Mouse (Mus musculus): ENCODE results near the gene Olfr743. TPM values are rescaled to one million over a fixed set of nuclear protein-coding genes. Genes with fewer than 3 reads are reported as not detected.
"Not testable (repeated sequence)": the region's sequence is repeated elsewhere in the genome, so short reads cannot be mapped to it uniquely, and the experiment has no call there.

Olfr743 gene
- polyA plus RNA-seq (2015; fragmentation: Nextera tagmentation; extraction: Ambion mirVana): not detected in 2 replicates

DNA sequence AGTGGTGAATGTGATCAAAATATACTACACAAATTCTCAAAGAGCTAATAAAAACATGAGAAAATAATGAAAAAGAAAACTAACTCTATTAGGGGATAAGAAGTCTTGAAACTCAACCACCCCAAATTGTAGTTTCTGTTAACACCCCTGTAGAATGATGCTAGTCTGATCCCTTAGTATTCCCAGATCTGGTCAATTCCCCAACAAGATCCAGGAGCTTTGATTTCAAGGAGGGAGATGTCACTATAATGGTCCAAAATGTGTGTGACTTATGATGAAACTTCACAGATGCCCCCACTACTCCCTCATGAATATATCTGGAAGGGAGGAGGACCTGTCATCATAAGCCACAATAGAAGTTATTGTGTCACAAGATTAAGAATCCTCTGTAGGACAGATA is at the start of gene Olfr743:
Gene Olfr743 (plus strand): TSS at position 301 of the 400 bp plus-strand sequence.
- ATAC-seq: no peak
- Histone ChIP-seq H3K4me2 (replicated peaks) (no peak within 1 kb of the TSS), H3K4me3 (replicated peaks) (no peak within 1 kb of the TSS), H3K36me3 (no peaks in the 10 kb centered on the region), H3K4me1 (replicated peaks) (no peaks in the 10 kb centered on the region), H3K27me3 (no peaks in the 10 kb centered on the region), H3K27ac (no peak within 1 kb of the TSS), H3K9ac (replicated peaks) (no peak within 1 kb of the TSS), H3K9me3 (no peaks in the 10 kb centered on the region; the same call in none of the 2 replicates)

DNA sequence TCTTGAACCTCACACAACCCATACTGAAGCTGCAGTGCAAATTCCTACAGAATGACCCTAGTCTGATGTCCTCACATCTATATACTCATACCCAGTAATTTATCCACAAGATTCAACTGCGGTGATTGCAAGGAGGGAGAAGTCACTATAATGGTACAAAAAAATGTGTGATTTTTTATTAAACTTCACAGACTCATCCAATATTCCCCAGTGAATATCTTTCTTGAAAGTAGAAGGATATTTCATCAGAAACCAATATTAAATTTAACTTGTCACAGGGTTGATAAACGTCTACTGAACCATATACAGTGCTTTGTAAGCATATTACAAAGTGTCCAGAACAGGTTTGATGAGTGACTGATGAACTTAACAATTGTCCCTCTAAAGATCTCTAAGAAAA is 49.2 kb upstream of the Olfr743 start, which contains the start of gene Olfr741:
Gene Olfr741 (plus strand): TSS at position 301 of the 400 bp plus-strand sequence.
- Histone ChIP-seq H3K36me3 (no peaks in the 10 kb centered on the region), H3K27ac (no peak within 1 kb of the TSS), H3K9ac (replicated peaks) (no peak within 1 kb of the TSS), H3K4me3 (replicated peaks) (no peak within 1 kb of the TSS), H3K4me2 (replicated peaks) (no peak within 1 kb of the TSS), H3K9me3 (no peaks in the 10 kb centered on the region), H3K27me3 (no peaks in the 10 kb centered on the region), H3K4me1 (replicated peaks) (no peaks in the 10 kb centered on the region)
- ATAC-seq: no peak
- 77% methylated on average over 2 of the region's 2 CpGs for WGBS

GRCm38 (mm10) chr14:50478406-50478805 is 43.2 kb upstream of the Olfr743 start:
- Histone ChIP-seq H3K27me3 (no peaks in the 10 kb centered on the region), H3K9me3 (0 out of 2 replicates have a peak, but pooled peaks cover 2% of the 10 kb centered on the region), H3K4me2 (replicated peaks) (no peak overlapping the region), H3K4me3 (replicated peaks) (no peak overlapping the region), H3K36me3 (no peaks in the 10 kb centered on the region), H3K9ac (replicated peaks) (no peak overlapping the region), H3K27ac (no peak overlapping the region), H3K4me1 (replicated peaks) (no peaks in the 10 kb centered on the region)
- ATAC-seq: no peak
- WGBS: 77% methylated on average over 2 of the region's 2 CpGs

DNA sequence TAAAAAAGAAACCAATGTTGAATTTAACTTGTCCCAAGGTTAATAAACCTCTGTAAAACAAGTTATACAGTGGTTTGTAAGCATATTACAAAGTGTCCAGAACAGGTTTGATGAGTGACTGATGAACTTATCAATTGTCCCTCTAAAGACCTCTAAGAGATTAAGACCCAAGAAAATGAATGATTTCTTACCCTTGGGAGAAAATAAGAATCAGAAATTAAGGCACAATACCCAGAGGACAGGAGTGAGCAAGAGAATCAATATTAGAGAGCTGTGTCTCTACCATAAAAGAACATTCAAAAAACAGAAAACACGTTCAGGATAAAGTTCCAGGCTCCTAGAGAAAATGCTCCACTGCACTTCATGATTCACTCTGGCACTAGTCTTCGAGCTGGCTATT is 18.3 kb upstream of the Olfr743 start, which contains the start of gene Olfr742:
Gene Olfr742 (plus strand): TSS at position 301 of the 400 bp plus-strand sequence.
- Histone ChIP-seq H3K27ac (no peak within 1 kb of the TSS), H3K9ac (replicated peaks) (no peak within 1 kb of the TSS), H3K4me3 (replicated peaks) (no peak within 1 kb of the TSS), H3K4me1 (replicated peaks) (no peaks in the 10 kb centered on the region), H3K27me3 (no peaks in the 10 kb centered on the region), H3K9me3 (no peaks in the 10 kb centered on the region), H3K36me3 (no peaks in the 10 kb centered on the region), H3K4me2 (replicated peaks) (no peak within 1 kb of the TSS)
- WGBS: 60% methylated on average over 2 of the region's 2 CpGs
- no peak for ATAC-seq

DNA sequence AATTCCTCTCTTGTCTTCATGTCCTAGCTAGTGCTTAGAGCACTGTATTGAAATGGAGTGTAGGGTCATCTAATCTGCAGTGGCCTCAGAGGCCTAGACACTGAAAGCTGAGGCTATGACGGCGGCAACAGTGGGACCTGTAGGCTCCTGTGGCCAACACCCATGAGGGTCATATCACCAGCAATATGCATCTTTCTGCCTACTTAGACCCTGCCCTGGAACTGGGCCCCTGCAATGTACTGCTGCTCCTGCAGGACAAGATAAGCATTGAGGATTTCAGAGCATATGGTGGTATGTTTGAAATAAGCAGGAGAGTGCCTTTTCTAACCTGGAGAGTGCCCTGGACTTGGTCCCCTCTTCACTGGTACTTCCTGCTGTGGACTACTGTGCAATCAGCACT is 31.1 kb downstream of the Olfr743 start:
- no peak overlapping the region for H3K27ac ChIP-seq

DNA sequence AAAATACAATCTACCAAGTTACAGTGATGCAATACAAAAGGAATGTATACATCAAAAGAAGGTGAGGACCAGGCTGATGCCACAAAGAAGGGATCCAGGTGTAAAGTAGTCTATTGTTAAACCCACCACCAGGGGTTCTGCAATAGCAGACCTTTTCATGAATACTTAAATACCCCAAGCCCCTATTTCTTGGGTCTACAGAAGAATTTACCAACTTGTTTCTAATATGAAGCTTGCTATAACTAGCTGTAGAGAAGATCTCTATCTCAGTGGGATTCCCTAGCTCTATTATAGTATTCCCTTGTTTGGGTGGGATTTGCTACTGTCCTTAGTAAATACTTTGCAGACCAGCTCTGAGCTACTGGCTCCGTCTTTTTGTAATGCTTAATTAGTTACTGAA is 51.4 kb downstream of the Olfr743 start:
- ATAC-seq; H3K4me1 ChIP-seq (replicated peaks); H3K4me2 ChIP-seq (replicated peaks); H3K27me3 ChIP-seq; H3K4me3 ChIP-seq (replicated peaks); H3K36me3 ChIP-seq; H3K9ac ChIP-seq (replicated peaks); H3K9me3 ChIP-seq; H3K27ac ChIP-seq: not testable (repeated sequence)
- 60% methylated on average over 1 of the region's 1 CpGs for WGBS

More for the DNA sequence above, 31.1 kb downstream of the Olfr743 start:
- no peaks in the 10 kb centered on the region for H3K36me3 ChIP-seq
- no peak overlapping the region for H3K4me2 ChIP-seq (replicated peaks)
- H3K4me1 ChIP-seq (replicated peaks): no peaks in the 10 kb centered on the region
- peaks cover 3% of the 10 kb centered on the region; the same call in 1 of the 2 replicates for H3K9me3 ChIP-seq
- 94% methylated on average over 2 of the region's 2 CpGs for WGBS
- H3K27me3 ChIP-seq: no peaks in the 10 kb centered on the region
- H3K9ac ChIP-seq (replicated peaks): no peak overlapping the region
- H3K4me3 ChIP-seq (replicated peaks): no peak overlapping the region
- no peak for ATAC-seq

Other genes starting within 250 kb of the Olfr743 start
- gene Olfr732, start 237.6 kb upstream of the Olfr743 start, polyA plus RNA-seq (2015; fragmentation: Nextera tagmentation; extraction: Ambion mirVana): not detected in 2 replicates
- gene Olfr733, start 220.3 kb upstream of the Olfr743 start, polyA plus RNA-seq (2015; fragmentation: Nextera tagmentation; extraction: Ambion mirVana): not detected in 2 replicates
- gene Olfr734, start 195.1 kb upstream of the Olfr743 start, polyA plus RNA-seq (2015; fragmentation: Nextera tagmentation; extraction: Ambion mirVana): not detected in 2 replicates
- gene Olfr735, start 173.0 kb upstream of the Olfr743 start, polyA plus RNA-seq (2015; fragmentation: Nextera tagmentation; extraction: Ambion mirVana): not detected in 2 replicates
- not detected in 2 replicates for gene Tlr11, start 163.9 kb upstream of the Olfr743 start, polyA plus RNA-seq (2015; fragmentation: Nextera tagmentation; extraction: Ambion mirVana)
- not detected in 2 replicates for gene Olfr736, start 140.7 kb upstream of the Olfr743 start, polyA plus RNA-seq (2015; fragmentation: Nextera tagmentation; extraction: Ambion mirVana)
- gene Olfr738, start 114.3 kb upstream of the Olfr743 start, polyA plus RNA-seq (2015; fragmentation: Nextera tagmentation; extraction: Ambion mirVana): not detected in 2 replicates
- not detected in 2 replicates for gene Olfr739, start 103.2 kb upstream of the Olfr743 start, polyA plus RNA-seq (2015; fragmentation: Nextera tagmentation; extraction: Ambion mirVana)
- gene Olfr740, start 76.3 kb upstream of the Olfr743 start, polyA plus RNA-seq (2015; fragmentation: Nextera tagmentation; extraction: Ambion mirVana): not detected in 2 replicates
- gene Olfr741, start 49.1 kb upstream of the Olfr743 start, polyA plus RNA-seq (2015; fragmentation: Nextera tagmentation; extraction: Ambion mirVana): not detected in 2 replicates
- gene Olfr742, start 18.2 kb upstream of the Olfr743 start, polyA plus RNA-seq (2015; fragmentation: Nextera tagmentation; extraction: Ambion mirVana): not detected in 2 replicates
- not detected in 2 replicates for gene Olfr744, start 93.0 kb downstream of the Olfr743 start, polyA plus RNA-seq (2015; fragmentation: Nextera tagmentation; extraction: Ambion mirVana)
- gene Olfr745, start 117.5 kb downstream of the Olfr743 start, polyA plus RNA-seq (2015; fragmentation: Nextera tagmentation; extraction: Ambion mirVana): not detected in 2 replicates
- gene Olfr746, start 125.2 kb downstream of the Olfr743 start, polyA plus RNA-seq (2015; fragmentation: Nextera tagmentation; extraction: Ambion mirVana): not detected in 2 replicates
- gene Olfr747, start 171.4 kb downstream of the Olfr743 start, polyA plus RNA-seq (2015; fragmentation: Nextera tagmentation; extraction: Ambion mirVana): not detected in 2 replicates
- gene Olfr748, start 185.5 kb downstream of the Olfr743 start, polyA plus RNA-seq (2015; fragmentation: Nextera tagmentation; extraction: Ambion mirVana): not detected in 2 replicates
- gene Olfr749, start 223.3 kb downstream of the Olfr743 start, polyA plus RNA-seq (2015; fragmentation: Nextera tagmentation; extraction: Ambion mirVana): not detected in 2 replicates